Mouse (Mus musculus) embryonic facial prominence, embryonic 10.5 days (tissue): Measurements from ENCODE around the gene Gse1. TPM values are rescaled to one million over a fixed set of nuclear protein-coding genes. Genes with fewer than 3 reads are reported as not detected.
"Not testable (repeated sequence)": the region's sequence is repeated elsewhere in the genome, so short reads cannot be mapped to it uniquely, and the experiment has no call there.

Source experiments
- DNase-seq: peaks from one replicate; pipeline ENCODE4 v3.0.0-alpha.2; 2017; ENCODE audit warnings: low spot score
- H3K27ac ChIP-seq: fragments of 300-500 bp; sonication (generic); replicated peaks from 2 replicates; pipeline ENCODE4 v1.5.1; 2016; ENCODE audit warnings: mild to moderate bottlenecking
- H3K27me3 ChIP-seq: fragments of 300-500 bp; sonication (generic); replicated peaks from 2 replicates; pipeline ENCODE4 v1.6.1; 2016; ENCODE audit warnings: low read depth, mild to moderate bottlenecking; ENCODE audit not compliant: poor library complexity, severe bottlenecking
- H3K36me3 ChIP-seq: fragments of 300-500 bp; sonication (generic); replicated peaks from 2 replicates; pipeline ENCODE4 v1.6.1; 2016; ENCODE audit warnings: mild to moderate bottlenecking, moderate library complexity
- H3K4me1 ChIP-seq: fragments of 300-500 bp; sonication (generic); 2 replicates; pipeline ENCODE4 v1.6.1; 2016
- H3K4me3 ChIP-seq: fragments of 300-500 bp; sonication (generic); 2 replicates; pipeline ENCODE4 v1.5.1; 2016; ENCODE audit warnings: mild to moderate bottlenecking, moderate library complexity
- H3K9me3 ChIP-seq: fragments of 300-500 bp; sonication (generic); 2 replicates; pipeline ENCODE4 v1.6.1; 2016; ENCODE audit warnings: mild to moderate bottlenecking
- WGBS: fragments of 180-500 bp; shearing (Covaris S2); methylation state at CpG from one replicate; pipeline ENCODE4 v1.1.7; 2016; 5-methylcytosine and 5-hydroxymethylcytosine counted together
- polyA plus RNA-seq: library from polyadenylated mRNA; unstranded; fragments of >200 nt; fragmentation: Nextera tagmentation; extraction: Ambion mirVana; gene quantifications from 2 replicates; pipeline ENCODE4 v1.2.1, GENCODE M21; 2016

The Gse1 gene
- polyA plus RNA-seq, 1 experiment from 2014 or later: 10.2 TPM

- H3K4me3 ChIP-seq: no peak overlapping the region
- H3K27me3 ChIP-seq: peaks cover 49% of the 10 kb centered on the region
- H3K36me3 ChIP-seq: no peaks in the 10 kb centered on the region
- H3K27ac ChIP-seq: peak overlapping the region; percentile 40; the same call in 1 of the 2 replicates
- H3K9me3 ChIP-seq: no peaks in the 10 kb centered on the region
- peaks cover 85% of the 10 kb centered on the region for H3K4me1 ChIP-seq
- 43% methylated on average over 3 of the region's 3 CpGs for WGBS
- peak; percentile 50 for DNase-seq
These were observed 98.9 kb downstream of the Gse1 start for GRCm38 (mm10) chr8:120327131-120327554.

- no peaks in the 10 kb centered on the region for H3K9me3 ChIP-seq
- H3K27ac ChIP-seq: no peak overlapping the region
- DNase-seq: no peak
- 88% methylated on average over 13 of the region's 13 CpGs for WGBS
- H3K4me3 ChIP-seq: no peak overlapping the region
- H3K4me1 ChIP-seq: peaks cover 84% of the 10 kb centered on the region
- no peaks in the 10 kb centered on the region for H3K36me3 ChIP-seq
- peaks cover 49% of the 10 kb centered on the region for H3K27me3 ChIP-seq
These were observed 100.2 kb downstream of the Gse1 start for GRCm38 (mm10) chr8:120328361-120329022.

- H3K27ac ChIP-seq: no peak overlapping the region
- H3K4me3 ChIP-seq: no peak overlapping the region
- H3K4me1 ChIP-seq: peaks cover 83% of the 10 kb centered on the region
- no peak for DNase-seq
- no peaks in the 10 kb centered on the region for H3K36me3 ChIP-seq
- no peaks in the 10 kb centered on the region for H3K9me3 ChIP-seq
- 90% methylated on average over 11 of the region's 11 CpGs for WGBS
- H3K27me3 ChIP-seq: peaks cover 46% of the 10 kb centered on the region
These were observed 100.9 kb downstream of the Gse1 start for GRCm38 (mm10) chr8:120329030-120329748.

- no peaks in the 10 kb centered on the region for H3K9me3 ChIP-seq
- WGBS: 76% methylated on average over 7 of the region's 7 CpGs
- H3K27ac ChIP-seq: peak overlapping the region; percentile 69
- peaks cover 33% of the 10 kb centered on the region for H3K27me3 ChIP-seq
- H3K4me3 ChIP-seq: no peak overlapping the region
- H3K4me1 ChIP-seq: peaks cover 85% of the 10 kb centered on the region
- no peak for DNase-seq
- H3K36me3 ChIP-seq: no peaks in the 10 kb centered on the region
These were observed 102.8 kb downstream of the Gse1 start for GRCm38 (mm10) chr8:120331027-120331426.

- Histone ChIP-seq H3K36me3 (no peaks in the 10 kb centered on the region), H3K9me3 (no peaks in the 10 kb centered on the region), H3K4me1 (peaks cover 88% of the 10 kb centered on the region), H3K4me3 (no peak overlapping the region), H3K27me3 (peaks cover 28% of the 10 kb centered on the region), H3K27ac (peak overlapping the region; percentile 62; the same call in 1 of the 2 replicates)
- 74% methylated on average over 16 of the region's 16 CpGs for WGBS
- DNase-seq: no peak
These were observed 104.3 kb downstream of the Gse1 start for GRCm38 (mm10) chr8:120332379-120333229.

GRCm38 (mm10) chr8:120333681-120334080 is 105.4 kb downstream of the Gse1 start:
- H3K4me3 ChIP-seq: no peak overlapping the region
- no peaks in the 10 kb centered on the region for H3K9me3 ChIP-seq
- H3K27me3 ChIP-seq: peaks cover 32% of the 10 kb centered on the region
- peaks cover 89% of the 10 kb centered on the region for H3K4me1 ChIP-seq
- peaks cover 3% of the 10 kb centered on the region; the same call in 1 of the 2 replicates for H3K36me3 ChIP-seq
- no peak for DNase-seq
- H3K27ac ChIP-seq: no peak overlapping the region; the same call in 1 of the 2 replicates
- WGBS: 88% methylated on average over 4 of the region's 4 CpGs

GRCm38 (mm10) chr8:120334261-120334660 is 106.0 kb downstream of the Gse1 start:
- peak overlapping the region; percentile 86 for H3K27ac ChIP-seq
- H3K9me3 ChIP-seq, H3K4me3 ChIP-seq, H3K36me3 ChIP-seq, DNase-seq: not testable (repeated sequence)
- 55% methylated on average over 3 of the region's 3 CpGs for WGBS
- peaks cover 35% of the 10 kb centered on the region for H3K27me3 ChIP-seq
- peaks cover 89% of the 10 kb centered on the region for H3K4me1 ChIP-seq

- H3K27me3 ChIP-seq: peaks cover 35% of the 10 kb centered on the region
- H3K9me3 ChIP-seq: no peaks in the 10 kb centered on the region
- peak overlapping the region; percentile 43 for H3K4me3 ChIP-seq
- peak overlapping the region; percentile 86 for H3K27ac ChIP-seq
- peak; percentile 78 for DNase-seq
- peaks cover 90% of the 10 kb centered on the region for H3K4me1 ChIP-seq
- H3K36me3 ChIP-seq: peaks cover 8% of the 10 kb centered on the region; the same call in 1 of the 2 replicates
- WGBS: 5% methylated on average over 5 of the region's 5 CpGs
These were observed 106.6 kb downstream of the Gse1 start for GRCm38 (mm10) chr8:120334878-120335261.

- Histone ChIP-seq H3K4me1 (peaks cover 95% of the 10 kb centered on the region), H3K27ac (peak overlapping the region; percentile 86), H3K4me3 (peak overlapping the region; percentile 43), H3K9me3 (no peaks in the 10 kb centered on the region), H3K36me3 (peaks cover 8% of the 10 kb centered on the region; the same call in 1 of the 2 replicates), H3K27me3 (peaks cover 35% of the 10 kb centered on the region)
- DNase-seq: peak; percentile 61
- WGBS: under 1% methylated on average over 17 of the region's 17 CpGs
These were observed 107.2 kb downstream of the Gse1 start for GRCm38 (mm10) chr8:120335262-120336086.

GRCm38 (mm10) chr8:120336087-120336380 is 107.8 kb downstream of the Gse1 start:
- H3K27me3 ChIP-seq: peaks cover 29% of the 10 kb centered on the region
- H3K36me3 ChIP-seq: peaks cover 8% of the 10 kb centered on the region; the same call in 1 of the 2 replicates
- no peaks in the 10 kb centered on the region for H3K9me3 ChIP-seq
- H3K4me1 ChIP-seq: peaks cover 95% of the 10 kb centered on the region
- H3K27ac ChIP-seq: peak overlapping the region; percentile 86
- DNase-seq: peak; percentile 73
- H3K4me3 ChIP-seq: peak overlapping the region; percentile 43
- whole genome bisulfite sequencing: under 1% methylated on average over 9 of the region's 9 CpGs

GRCm38 (mm10) chr8:120336909-120337555 is 108.8 kb downstream of the Gse1 start:
- H3K9me3 ChIP-seq: no peaks in the 10 kb centered on the region
- peaks cover 8% of the 10 kb centered on the region; the same call in 1 of the 2 replicates for H3K36me3 ChIP-seq
- no peak overlapping the region for H3K4me3 ChIP-seq
- H3K27me3 ChIP-seq: peaks cover 21% of the 10 kb centered on the region; the same call in 1 of the 2 replicates
- peak; percentile 59 for DNase-seq
- peak overlapping the region; percentile 86 for H3K27ac ChIP-seq
- 23% methylated on average over 5 of the region's 5 CpGs for WGBS
- peaks cover 95% of the 10 kb centered on the region for H3K4me1 ChIP-seq
